Mouse (Mus musculus) 3134 (cell line): ENCODE results near the gene Rnf11.

ENCODE experiments used
- DNase-seq: peaks from one replicate; pipeline ENCODE4 v3.0.0-alpha.2; 2011; ENCODE audit warnings: low spot score; ENCODE audit not compliant: insufficient read length; ENCODE audit errors: extremely low read depth

Rnf11 gene

GRCm38 (mm10) chr4:109445397-109445796, 39.1 kb downstream of the Rnf11 start:
- DNase-seq = no peak

GRCm38 (mm10) chr4:109444951-109445350, 39.6 kb downstream of the Rnf11 start:
- no peak for DNase-seq

GRCm38 (mm10) chr4:109444471-109444870, 40.1 kb downstream of the Rnf11 start:
- DNase-seq = no peak

GRCm38 (mm10) chr4:109442649-109443048, 41.9 kb downstream of the Rnf11 start:
- DNase-seq = no peak

- no peak for DNase-seq
Measured at GRCm38 (mm10) chr4:109442126-109442525, 42.4 kb downstream of the Rnf11 start.

- DNase-seq = no peak
Measured at GRCm38 (mm10) chr4:109441000-109441399, 43.5 kb downstream of the Rnf11 start.

- DNase-seq = no peak
Measured at GRCm38 (mm10) chr4:109440381-109440780, 44.1 kb downstream of the Rnf11 start.

- no peak for DNase-seq
Measured at GRCm38 (mm10) chr4:109439825-109440248, 44.7 kb downstream of the Rnf11 start.

GRCm38 (mm10) chr4:109439101-109439500, 45.4 kb downstream of the Rnf11 start:
- no peak for DNase-seq

GRCm38 (mm10) chr4:109437913-109438878, 46.3 kb downstream of the Rnf11 start:
- no peak for DNase-seq

GRCm38 (mm10) chr4:109434256-109434655, 50.3 kb downstream of the Rnf11 start:
- DNase-seq = no peak

GRCm38 (mm10) chr4:109433641-109434040, 50.9 kb downstream of the Rnf11 start:
- DNase-seq = peak; percentile 80

GRCm38 (mm10) chr4:109432668-109433375, 51.7 kb downstream of the Rnf11 start:
- no peak for DNase-seq

- DNase-seq = peak; percentile 65
Measured at GRCm38 (mm10) chr4:109430854-109431253, 53.7 kb downstream of the Rnf11 start.

- DNase-seq = no peak
Measured at GRCm38 (mm10) chr4:109430250-109430649, 54.3 kb downstream of the Rnf11 start.

- no peak for DNase-seq
Measured at GRCm38 (mm10) chr4:109427058-109427457, 57.5 kb downstream of the Rnf11 start.

- no peak for DNase-seq
Measured at GRCm38 (mm10) chr4:109423438-109423837, 61.1 kb downstream of the Rnf11 start.

- DNase-seq = no peak
Measured at GRCm38 (mm10) chr4:109422436-109422835, 62.1 kb downstream of the Rnf11 start.

- DNase-seq = no peak
Measured at GRCm38 (mm10) chr4:109421608-109422007, 62.9 kb downstream of the Rnf11 start.

- DNase-seq = no peak
Measured at GRCm38 (mm10) chr4:109420138-109420795, 64.3 kb downstream of the Rnf11 start.

- DNase-seq = no peak
Measured at GRCm38 (mm10) chr4:109419563-109419962, 65.0 kb downstream of the Rnf11 start.
